Mouse (Mus musculus): Measurements from ENCODE around the gene Ppp1r14c. TPM values are rescaled to one million over a fixed set of nuclear protein-coding genes. Genes with fewer than 3 reads are reported as not detected.

The Ppp1r14c gene
- total and polyA plus RNA-seq, 3 experiments, result not detected

- no peak overlapping the region for H3K27ac ChIP-seq (ENCODE audit: insufficient read depth, low read depth)
- no peak for TF ChIP-seq MYC (IDR thresholded peaks at IDR 0.05; ENCODE audit: low read depth, low read length)
- no peak for TF ChIP-seq IRF4 (IDR thresholded peaks at IDR 0.05; ENCODE audit: low read depth, low read length)
- no peak for TF ChIP-seq BHLHE40 (IDR thresholded peaks at IDR 0.05; ENCODE audit: low read depth, low read length)
- TF ChIP-seq ZC3H11A (IDR thresholded peaks at IDR 0.05; ENCODE audit: low read depth, low read length), result no peak
- TF ChIP-seq MAX (IDR thresholded peaks at IDR 0.05; ENCODE audit: low read length), result no peak
- TF ChIP-seq TCF12 (IDR thresholded peaks at IDR 0.05; ENCODE audit: low read depth, low read length), result no peak
- no peak for TF ChIP-seq PAX5 (IDR thresholded peaks at IDR 0.05; ENCODE audit: low read length)
- no peak for TF ChIP-seq GABPA (IDR thresholded peaks at IDR 0.05; ENCODE audit: insufficient replicate concordance, low read depth, low read length)
- TF ChIP-seq HCFC1 (IDR thresholded peaks at IDR 0.05; ENCODE audit: low read depth, low read length), result no peak
- no peak for TF ChIP-seq EP300 (IDR thresholded peaks at IDR 0.05; ENCODE audit: low read length)
- no peak for TF ChIP-seq KAT2A (IDR thresholded peaks at IDR 0.05; ENCODE audit: insufficient replicate concordance, low read length)
- TF ChIP-seq SIN3A (IDR thresholded peaks at IDR 0.05; ENCODE audit: low read length), result no peak
- no peak for TF ChIP-seq JUND (conservative IDR thresholded peaks at IDR 0.05; ENCODE audit: low read depth, low read length)
- TF ChIP-seq MAZ (IDR thresholded peaks at IDR 0.05; ENCODE audit: low read depth, low read length), result no peak
- no peak for TF ChIP-seq POLR2A (IDR thresholded peaks at IDR 0.05; ENCODE audit: low read depth, low read length)
- TF ChIP-seq USF2 (conservative IDR thresholded peaks at IDR 0.05; ENCODE audit: low read depth, low read length), result no peak
- H3K9ac ChIP-seq (ENCODE audit: insufficient read depth, low read depth), result no peak overlapping the region
- dilution Hi-C loops (cut with MboI; ENCODE audit: extremely low pct_ligation_motif_present, extremely low pct_unique_long_range_greater_than_20kb, low sequenced_read_pairs), result no loop called here
- in situ Hi-C loops (cut with MboI; ENCODE audit: low pct_ligation_motif_present, low pct_unique_long_range_greater_than_20kb, low sequenced_read_pairs), result loop anchor here (25.0 kb wide), 1 partner anchor 600 kb away; no protein-coding TSS in a partner anchor
- no peak overlapping the region for H3K4me2 ChIP-seq (ENCODE audit: insufficient read depth, low read depth, poor library complexity, severe bottlenecking)
- peaks cover 2 to 10% of the 10 kb centered on the region in 2 experiments; a peak in 3 of 4 replicates for H3K4me1 ChIP-seq (ENCODE audit: control insufficient read depth in 1 of 2, insufficient read depth in 2 of 2)
- no peaks in the 10 kb centered on the region for H3K79me2 ChIP-seq (replicated peaks; ENCODE audit: control insufficient read depth, extremely low read depth, insufficient read depth, poor library complexity, severe bottlenecking)
- DNase-seq (ENCODE audit: extremely low read depth), result no peak
- H3K4me3 ChIP-seq (replicated peaks in 1 of 3; ENCODE audit: low read depth in 2 of 3, low read length in 2 of 3, poor library complexity in 1 of 3), result no peak overlapping the region
- no peaks in the 10 kb centered on the region for H3K36me3 ChIP-seq (replicated peaks in 1 of 2; ENCODE audit: control insufficient read depth in 1 of 2, insufficient read depth in 1 of 2, low read length in 1 of 2)
- no peaks in the 10 kb centered on the region for H3K27me3 ChIP-seq (replicated peaks)
- no peaks in the 10 kb centered on the region for H3K9me3 ChIP-seq (replicated peaks; ENCODE audit: low read length)
Observed at GRCm38 (mm10) chr10:3337330-3337901, 28.4 kb upstream of the Ppp1r14c start.

GRCm38 (mm10) chr10:3345706-3346105 lies 20.2 kb upstream of the Ppp1r14c start:
- TF ChIP-seq BHLHE40 (IDR thresholded peaks at IDR 0.05; ENCODE audit: low read depth, low read length) (no peak), MEF2A (IDR thresholded peaks at IDR 0.05; ENCODE audit: borderline replicate concordance, low read depth, low read length) (no peak), USF2 (conservative IDR thresholded peaks at IDR 0.05; ENCODE audit: low read depth, low read length) (no peak)
- in situ Hi-C loops (cut with MboI; ENCODE audit: low pct_ligation_motif_present, low pct_unique_long_range_greater_than_20kb, low sequenced_read_pairs) (loop anchor here (25.0 kb wide), 1 partner anchor 592 kb away; no protein-coding TSS in a partner anchor), dilution Hi-C loops (cut with MboI; ENCODE audit: extremely low pct_ligation_motif_present, extremely low pct_unique_long_range_greater_than_20kb, low sequenced_read_pairs) (no loop called here)
- no peak for DNase-seq (ENCODE audit: extremely low read depth)
- Histone ChIP-seq H3K9ac (ENCODE audit: insufficient read depth, low read depth) (no peak overlapping the region), H3K4me1 (ENCODE audit: control insufficient read depth in 1 of 2, insufficient read depth in 2 of 2) (peaks cover 2 to 8% of the 10 kb centered on the region in 2 experiments; a peak in 3 of 4 replicates), H3K27me3 (replicated peaks) (no peaks in the 10 kb centered on the region), H3K27ac (ENCODE audit: insufficient read depth, low read depth) (no peak overlapping the region), H3K36me3 (replicated peaks in 1 of 2; ENCODE audit: control insufficient read depth in 1 of 2, insufficient read depth in 1 of 2, low read length in 1 of 2) (no peaks in the 10 kb centered on the region), H3K9me3 (replicated peaks; ENCODE audit: low read length) (no peaks in the 10 kb centered on the region), H3K4me3 (replicated peaks in 1 of 3; ENCODE audit: low read depth in 2 of 3, low read length in 2 of 3, poor library complexity in 1 of 3) (no peak overlapping the region), H3K4me2 (ENCODE audit: insufficient read depth, low read depth, poor library complexity, severe bottlenecking) (no peak overlapping the region; the same call in 1 of the 2 replicates), H3K79me2 (replicated peaks; ENCODE audit: control insufficient read depth, extremely low read depth, insufficient read depth, poor library complexity, severe bottlenecking) (no peaks in the 10 kb centered on the region)
